Mouse (Mus musculus) cerebral cortex, adult 2 months (tissue): Measurements from ENCODE around the gene Txndc11.

Experiments
- WGBS: fragments of 180-500 bp; shearing (Covaris S2); methylation state at CpG from one replicate; pipeline ENCODE4 v1.1.7; 2018; 5-methylcytosine and 5-hydroxymethylcytosine counted together

Txndc11 gene

DNA sequence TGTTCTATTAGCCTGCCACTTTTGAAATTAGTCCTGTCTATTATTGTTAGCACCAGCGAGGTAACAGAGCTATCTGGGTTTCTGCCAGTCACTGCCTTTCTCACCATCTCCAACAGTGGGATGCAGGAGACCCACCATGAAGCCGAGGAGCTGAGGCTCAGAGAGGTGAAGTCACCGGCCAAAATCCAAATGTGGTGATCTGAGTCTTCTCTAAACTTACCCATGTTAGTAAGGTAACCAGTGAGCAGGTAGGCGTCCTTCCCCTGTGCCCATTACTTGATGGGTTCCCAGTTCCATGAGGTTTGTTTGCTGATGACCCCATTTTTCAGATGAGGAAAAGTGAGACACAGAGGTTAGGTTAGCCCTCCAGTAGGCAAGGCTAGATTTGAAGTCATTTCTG lies 70.1 kb downstream of the Txndc11 start:
- 93% methylated on average over 4 of the region's 4 CpGs for WGBS

DNA sequence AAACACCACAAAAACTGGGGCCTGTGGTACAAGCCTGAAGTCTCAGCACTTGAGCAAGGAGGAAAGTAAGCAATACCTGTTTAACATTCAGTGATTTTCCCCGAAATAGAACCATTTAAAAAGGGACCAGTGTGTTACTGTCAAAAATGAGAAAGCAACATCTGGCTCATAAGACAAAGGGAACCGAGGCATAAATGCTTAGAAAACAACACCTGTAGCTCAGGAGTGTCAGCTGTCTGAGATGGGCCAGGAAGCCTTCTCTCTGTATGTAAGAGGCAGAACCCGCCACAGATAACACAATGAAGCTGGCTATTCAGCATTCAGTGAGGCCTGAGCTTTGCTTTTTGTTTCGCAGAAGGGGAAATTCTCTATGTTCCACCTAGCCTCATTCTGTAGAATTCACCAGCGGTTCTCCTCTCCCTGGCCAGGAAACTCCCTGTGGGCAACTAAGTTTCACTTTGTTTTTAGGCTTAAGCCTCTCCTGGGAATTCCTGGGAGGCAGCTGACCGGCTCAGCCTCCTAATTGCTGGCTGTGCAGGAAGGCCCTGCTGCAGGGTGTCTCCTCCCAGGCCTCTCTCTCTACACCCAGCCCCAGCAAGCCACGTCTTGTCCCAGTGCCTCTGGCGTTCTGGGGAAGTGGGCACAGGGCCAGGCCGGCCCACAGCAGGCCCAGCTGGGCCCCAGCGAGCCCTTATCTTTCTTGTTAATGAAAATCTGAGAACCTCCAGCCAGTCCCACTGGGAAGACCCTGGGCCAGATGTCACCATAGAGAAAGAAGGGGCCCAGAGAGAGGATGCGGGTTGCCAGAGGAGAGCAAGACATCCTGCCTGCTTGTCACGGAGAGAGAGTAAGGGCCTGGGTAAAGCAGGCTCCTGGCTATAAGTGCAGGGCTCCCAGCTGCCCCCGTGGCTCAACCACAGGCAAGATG lies 71.4 kb downstream of the Txndc11 start:
- 43% methylated on average over 13 of the region's 13 CpGs for WGBS

DNA sequence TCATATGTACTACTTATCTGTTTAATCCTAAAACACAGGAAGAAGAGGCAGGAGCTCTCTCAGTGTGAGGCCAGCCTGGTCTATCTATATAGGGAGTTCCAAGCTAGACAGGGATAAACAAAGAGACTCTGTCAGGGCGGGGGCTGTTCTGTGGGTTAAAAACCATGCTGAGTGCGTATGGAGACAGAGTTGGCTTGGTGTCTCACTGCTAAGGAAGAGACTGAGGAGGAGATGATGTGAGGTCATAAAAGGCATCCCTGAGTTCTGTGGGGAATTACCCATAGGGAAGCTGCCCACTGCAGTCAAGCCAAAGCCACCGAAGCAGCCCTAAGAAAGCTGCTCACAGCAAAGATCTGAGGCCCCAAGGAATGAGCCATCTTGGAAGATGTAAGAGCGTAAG lies 73.8 kb downstream of the Txndc11 start, which contains the start of gene Snn:
TSS of gene Snn (plus strand) at position 301 of the 400 bp plus-strand sequence.
- 94% methylated on average over 4 of the region's 4 CpGs for WGBS

DNA sequence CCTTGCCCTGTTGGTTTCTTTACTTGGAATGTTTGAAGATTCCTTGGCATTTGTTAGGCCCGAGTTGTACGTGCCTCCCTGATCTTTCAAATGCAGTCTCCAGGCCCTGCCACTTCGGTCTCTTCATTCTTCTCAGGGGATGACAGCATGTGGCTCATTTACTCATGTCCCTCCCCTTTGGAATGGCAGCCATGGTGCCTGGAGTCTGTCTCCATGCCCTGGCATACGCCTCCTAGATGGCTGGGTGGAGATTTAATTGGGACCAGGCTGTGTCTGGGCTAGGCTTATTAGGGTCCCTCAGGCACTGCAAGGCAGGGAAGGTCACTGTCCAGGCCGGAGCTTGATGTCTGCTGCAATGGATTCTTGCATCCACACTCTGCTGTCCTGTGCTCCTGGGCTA lies 78.5 kb downstream of the Txndc11 start:
- WGBS = 94% methylated on average over 5 of the region's 5 CpGs

DNA sequence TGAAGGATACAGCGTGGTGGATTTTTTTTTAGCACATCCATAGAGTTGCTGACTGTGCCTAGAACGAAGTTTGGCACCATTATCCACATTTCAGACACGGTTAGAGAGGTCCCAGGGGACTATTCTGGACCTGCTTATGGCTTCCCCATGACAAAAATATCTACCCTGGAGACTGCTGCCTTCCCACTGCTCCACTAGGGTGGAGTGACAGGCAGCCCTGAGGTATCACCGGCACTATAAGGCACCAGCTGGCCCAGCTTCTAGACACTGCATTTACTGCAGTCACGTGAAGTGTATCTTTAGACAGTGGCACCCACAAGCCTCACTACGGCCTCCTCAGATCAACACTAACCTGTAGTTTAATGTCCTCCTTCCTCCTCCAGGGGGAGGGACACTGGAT lies 79.6 kb downstream of the Txndc11 start:
- WGBS = 47% methylated on average over 6 of the region's 6 CpGs

DNA sequence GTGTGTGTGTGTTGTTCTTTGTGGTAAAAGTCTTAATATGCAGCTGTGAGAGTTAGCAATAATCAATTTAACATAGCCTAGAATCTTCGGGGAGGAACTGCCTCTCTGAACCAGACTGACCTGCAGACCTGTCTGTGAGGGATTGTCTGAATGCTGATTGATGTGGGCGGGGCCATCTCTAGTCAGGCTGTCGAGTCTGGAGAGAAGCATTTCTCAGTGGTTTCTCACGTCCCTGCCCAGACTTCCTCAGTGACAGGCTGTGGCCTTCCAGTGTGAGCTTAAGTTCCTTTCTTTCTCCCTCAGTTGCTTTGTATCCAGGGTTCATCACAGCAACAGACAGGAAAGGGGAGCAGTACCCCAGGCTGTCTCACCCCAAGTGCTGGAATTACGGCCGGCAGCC lies 80.0 kb downstream of the Txndc11 start:
- WGBS = 72% methylated on average over 6 of the region's 6 CpGs

DNA sequence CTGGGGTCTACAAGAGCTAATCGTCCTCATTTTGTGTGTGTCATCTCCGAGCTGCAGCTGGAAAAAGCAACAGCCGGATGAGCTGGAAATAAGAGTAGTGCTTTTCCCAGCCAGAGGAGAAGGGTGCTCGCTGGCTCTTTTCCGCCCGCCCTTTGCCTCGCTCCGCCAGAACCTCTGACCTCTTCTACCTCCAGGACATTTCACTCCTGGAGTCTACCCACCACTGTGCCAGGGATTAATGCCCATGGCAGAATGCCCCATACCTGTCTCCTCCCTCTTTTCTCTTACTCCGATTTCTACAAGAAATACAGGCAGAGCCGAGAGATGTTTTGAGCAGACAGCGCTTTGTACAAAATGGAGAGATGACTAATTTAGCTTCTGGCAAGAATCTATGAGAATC lies 83.3 kb downstream of the Txndc11 start:
- WGBS = 78% methylated on average over 11 of the region's 11 CpGs

DNA sequence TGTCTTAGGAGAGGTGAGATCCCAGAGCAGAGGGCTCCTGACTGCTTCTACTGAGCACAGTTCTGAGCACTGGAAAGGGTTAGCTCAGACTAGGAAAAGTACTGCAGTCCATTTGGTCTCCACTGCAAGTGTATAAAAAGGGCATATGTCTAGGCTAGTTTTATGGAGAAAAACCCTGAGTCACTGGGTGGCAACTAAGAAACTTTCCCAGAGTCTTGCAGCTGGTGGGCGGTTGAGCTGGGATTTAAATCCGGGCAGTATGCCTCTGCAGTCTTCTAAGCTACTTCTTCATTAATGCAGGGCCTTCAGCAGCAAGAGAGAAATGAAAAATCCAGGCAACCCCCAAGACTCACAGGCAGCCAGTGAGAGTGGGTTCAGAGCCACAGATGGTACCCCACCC lies 84.2 kb downstream of the Txndc11 start:
- 50% methylated on average over 2 of the region's 2 CpGs for WGBS

DNA sequence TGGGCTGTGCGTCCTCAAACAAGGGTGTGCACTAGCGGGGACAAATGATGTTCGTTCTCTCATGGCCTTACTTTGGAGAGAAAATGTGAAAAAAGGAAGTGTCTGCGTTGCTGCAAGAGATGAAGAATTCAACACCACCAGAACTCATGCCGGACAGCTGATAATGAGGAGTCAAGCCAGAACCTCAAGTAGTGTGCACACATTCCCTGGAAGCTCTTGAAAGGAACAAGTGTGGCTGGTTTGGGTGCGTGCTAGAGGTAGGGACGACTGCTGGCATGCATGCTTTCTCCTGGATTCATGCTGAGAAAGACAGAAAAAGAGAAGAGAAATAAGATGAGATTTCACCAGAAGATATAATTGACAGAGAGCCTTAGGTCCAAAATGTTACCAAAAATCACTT lies 87.3 kb downstream of the Txndc11 start:
- 85% methylated on average over 7 of the region's 7 CpGs for WGBS

DNA sequence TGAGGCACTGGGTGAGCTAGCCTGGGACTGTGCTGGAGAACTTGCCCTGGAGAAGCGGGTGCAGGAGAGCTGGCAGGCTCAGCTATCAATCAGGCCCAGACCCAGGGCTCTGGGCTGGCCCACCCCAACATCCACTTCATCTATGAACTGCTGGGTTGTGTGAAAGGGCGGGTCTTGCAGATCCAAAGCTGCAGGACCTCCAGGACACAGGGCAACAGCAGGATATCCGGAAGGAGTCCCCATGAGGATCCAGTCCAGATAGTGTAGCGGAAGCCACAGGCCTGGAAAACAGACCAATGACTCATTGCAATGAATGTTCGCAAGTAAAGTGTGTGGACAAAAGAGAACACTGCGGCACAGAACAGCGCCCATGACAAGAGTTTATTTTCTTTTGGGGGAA lies 88.0 kb downstream of the Txndc11 start:
- 80% methylated on average over 7 of the region's 7 CpGs for WGBS

DNA sequence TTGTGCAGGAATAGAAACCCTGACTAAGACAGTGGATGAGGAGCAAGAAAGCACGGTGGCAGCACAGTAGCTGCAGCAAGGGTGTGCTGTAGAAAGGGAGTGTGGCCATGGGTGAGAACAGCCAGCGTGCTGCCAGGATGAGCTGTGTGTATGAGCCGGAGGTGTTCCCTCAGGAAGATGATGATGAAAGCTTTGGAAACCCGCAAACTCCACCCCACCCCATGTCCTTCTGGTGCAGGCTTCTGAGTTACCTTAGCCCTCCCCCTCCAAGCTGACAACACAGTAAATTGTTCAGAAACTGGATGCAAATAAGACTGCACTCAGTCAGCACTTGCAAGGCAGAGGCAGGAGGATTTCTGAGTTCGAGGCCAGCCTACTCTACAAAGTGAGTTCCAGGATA lies 91.2 kb downstream of the Txndc11 start:
- WGBS = 85% methylated on average over 5 of the region's 5 CpGs

DNA sequence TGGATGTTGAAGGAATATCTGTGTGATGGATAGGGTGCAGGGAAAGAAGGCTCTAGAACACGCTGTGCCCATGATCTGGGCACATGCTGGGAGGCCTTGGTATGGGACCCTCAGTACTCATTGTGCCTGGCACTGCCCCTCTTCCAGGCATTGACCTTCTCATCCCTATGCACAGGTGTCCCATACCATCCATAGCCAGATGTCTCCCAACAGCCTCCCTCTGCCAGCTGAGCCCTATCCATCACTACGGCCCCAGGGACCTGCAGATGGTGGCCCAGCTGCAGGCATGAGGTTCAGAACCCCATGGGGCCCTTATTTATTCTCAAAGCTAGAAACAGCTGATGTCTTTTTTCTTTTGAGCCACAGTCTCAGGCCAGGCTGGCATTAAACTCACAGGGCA lies 93.8 kb downstream of the Txndc11 start:
- 91% methylated on average over 2 of the region's 2 CpGs for WGBS

DNA sequence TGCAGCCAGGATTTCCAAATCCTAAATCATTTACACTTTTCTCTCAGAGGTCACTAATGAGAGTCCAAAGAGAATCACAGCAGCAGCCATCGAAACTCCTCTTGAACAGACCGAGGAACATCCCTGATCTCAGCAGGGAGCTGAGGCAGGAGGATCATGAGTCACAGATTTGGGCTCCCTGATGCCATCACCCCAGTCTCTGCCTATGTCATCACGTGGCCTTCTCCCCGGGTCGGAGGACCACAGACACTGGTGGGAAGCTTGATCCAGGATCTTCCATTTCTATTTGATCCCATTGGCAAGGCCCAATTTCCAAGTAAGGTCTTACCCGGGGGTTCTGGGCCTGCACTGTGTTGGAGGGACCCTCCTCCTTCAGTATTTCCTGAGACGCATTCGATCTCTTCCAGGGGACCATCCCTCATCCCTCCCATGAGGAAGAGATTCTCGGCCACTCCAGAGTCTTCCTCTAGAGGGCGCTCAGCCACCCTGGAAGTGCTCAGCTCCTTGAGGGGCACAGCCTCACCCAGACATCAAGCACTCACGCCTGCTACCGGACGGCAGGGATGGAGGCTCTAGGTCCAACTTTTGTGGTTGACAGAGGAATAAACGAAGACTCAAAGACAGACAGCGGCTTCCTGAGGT lies 98.5 kb downstream of the Txndc11 start:
- 32% methylated on average over 15 of the region's 15 CpGs for WGBS

DNA sequence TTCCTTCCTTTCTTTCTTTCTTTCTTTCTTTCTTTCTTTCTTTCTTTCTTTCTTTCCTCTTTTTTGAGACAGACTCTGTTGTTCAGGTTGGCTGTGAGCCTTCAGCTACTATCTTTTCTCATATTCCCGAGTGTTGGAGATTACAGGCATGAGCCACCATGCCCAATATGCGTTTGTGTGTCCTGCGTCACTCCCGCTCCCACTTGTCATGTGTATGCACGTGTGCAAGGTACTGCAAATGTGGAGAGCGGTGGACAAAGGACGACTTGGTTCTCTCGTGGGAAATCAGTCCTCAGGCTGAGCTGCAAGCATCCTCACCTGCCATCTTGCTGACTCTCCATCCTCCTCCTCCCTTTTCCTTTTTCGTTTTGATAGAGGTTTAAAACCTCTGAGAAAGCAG lies 99.2 kb downstream of the Txndc11 start:
- WGBS = 87% methylated on average over 9 of the region's 9 CpGs

DNA sequence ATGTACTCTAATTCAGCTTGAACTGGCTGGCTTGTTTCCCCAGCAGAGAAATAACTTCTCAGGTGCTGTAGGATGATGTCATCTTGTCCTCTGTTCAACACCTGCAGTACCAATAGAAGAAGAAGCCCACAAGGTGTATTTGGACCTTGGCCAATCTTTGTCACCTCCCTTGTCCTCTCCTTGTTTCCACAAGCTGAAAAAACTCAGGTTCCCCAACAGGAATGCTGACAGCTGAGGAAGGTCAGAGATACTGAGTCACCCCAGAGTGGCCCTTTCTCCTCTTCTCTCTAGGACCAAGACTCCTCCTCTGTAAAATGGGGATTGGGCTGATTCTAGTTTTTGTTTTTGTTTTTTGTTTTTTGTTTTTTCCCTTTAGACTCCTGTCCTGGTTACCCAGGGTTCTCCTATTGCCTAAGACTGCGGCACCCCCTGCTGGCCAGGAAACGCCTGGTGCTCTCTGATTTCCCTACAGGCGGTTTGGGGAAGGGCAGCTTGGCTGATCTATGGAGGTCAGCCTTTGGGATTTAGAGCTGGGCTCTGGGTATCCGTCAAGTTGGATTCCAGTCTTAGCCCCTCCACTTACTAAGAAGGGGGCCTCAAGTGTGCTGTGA lies 100.2 kb downstream of the Txndc11 start:
- 13% methylated on average over 4 of the region's 4 CpGs for WGBS

DNA sequence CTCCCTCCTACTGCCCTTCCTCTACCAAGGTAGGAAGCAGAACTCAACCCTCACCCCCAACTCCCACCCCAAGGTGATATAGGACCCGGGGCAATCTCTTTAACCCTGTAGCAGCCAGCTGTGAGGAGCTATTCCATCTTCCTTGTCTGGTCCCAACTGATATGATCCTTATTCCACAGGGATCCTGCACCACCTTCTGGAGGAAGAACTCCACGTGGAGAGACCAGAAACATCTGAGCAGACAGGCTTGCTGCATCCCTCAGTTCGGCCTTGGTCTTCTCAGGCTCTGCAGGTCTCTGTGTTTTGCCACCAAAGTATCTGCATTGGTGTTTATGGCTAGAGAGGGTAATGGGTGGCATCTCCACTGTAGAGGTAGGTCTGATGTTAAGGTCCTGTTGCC lies 103.1 kb downstream of the Txndc11 start:
- 44% methylated on average over 3 of the region's 3 CpGs for WGBS

DNA sequence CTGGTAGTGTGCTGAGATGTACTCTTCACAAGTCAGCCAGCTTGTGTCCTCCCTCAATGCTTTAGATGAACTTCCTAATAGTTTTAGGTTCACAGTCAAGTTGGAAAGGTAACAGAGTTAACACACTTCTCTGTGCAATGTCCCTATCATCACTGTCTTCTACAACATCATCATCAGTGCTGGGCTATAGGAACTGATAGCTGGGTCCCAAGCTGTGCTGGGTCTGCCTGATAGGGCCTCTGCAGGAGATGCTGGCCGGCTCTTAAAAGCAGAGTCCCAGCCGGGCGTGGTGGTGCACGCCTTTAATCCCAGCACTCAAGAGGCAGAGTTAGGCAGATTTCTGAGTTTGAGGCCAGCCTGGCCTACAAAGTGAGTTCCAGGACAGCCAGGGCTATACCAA lies 103.6 kb downstream of the Txndc11 start:
- WGBS = 97% methylated on average over 4 of the region's 4 CpGs

DNA sequence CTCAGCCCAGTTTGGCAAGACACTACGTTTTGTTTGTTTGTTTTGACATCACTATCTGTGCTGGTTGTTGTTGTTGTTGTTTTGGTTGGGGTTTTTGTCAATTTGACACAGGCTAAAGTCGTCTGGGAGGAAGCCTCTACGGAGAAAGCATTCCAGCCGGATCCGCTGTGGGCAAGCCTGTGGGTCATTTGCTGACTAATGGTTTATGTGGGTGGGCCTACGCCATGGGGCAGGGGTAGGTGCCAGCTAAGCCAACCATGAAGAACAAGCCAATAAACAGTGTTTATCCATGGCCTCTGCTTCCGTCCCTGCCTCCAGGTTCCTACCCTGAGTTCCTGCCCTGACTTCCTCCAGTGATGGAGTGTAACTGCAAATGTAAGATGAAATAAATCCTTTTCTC lies 106.2 kb downstream of the Txndc11 start:
- 89% methylated on average over 7 of the region's 7 CpGs for WGBS
